Mouse (Mus musculus) liver, embryonic 11.5 days (tissue): Measurements from ENCODE around the gene Gpr83. TPM values are rescaled to one million over a fixed set of nuclear protein-coding genes. Genes with fewer than 3 reads are reported as not detected.

Experiments used
- ATAC-seq: fragments of 200-750 bp; cut with Nextera tagmentation; replicated peaks from 2 replicates; pipeline ENCODE4 v1.8.0; 2017; ENCODE audit warnings: moderate number of reproducible peaks, mild to moderate bottlenecking, moderate TSS enrichment, moderate library complexity; ENCODE audit not compliant: low FRiP score
- DNase-seq: peaks from one replicate; pipeline ENCODE4 v3.0.0-alpha.2; 2017; ENCODE audit warnings: low spot score
- H3K27ac ChIP-seq: fragments of 300-500 bp; sonication (generic); 2 replicates; pipeline ENCODE4 v1.5.1; 2014; ENCODE audit warnings: mild to moderate bottlenecking, low read depth, low read length, control low read depth
- H3K27me3 ChIP-seq: fragments of 300-500 bp; sonication (generic); replicated peaks from 2 replicates; pipeline ENCODE4 v1.6.1; 2014; ENCODE audit warnings: low read length, mixed read lengths; ENCODE audit not compliant: control insufficient read depth, insufficient read depth
- H3K36me3 ChIP-seq: fragments of 300-500 bp; sonication (generic); 2 replicates; pipeline ENCODE4 v1.6.1; 2014; ENCODE audit warnings: mild to moderate bottlenecking, low read length, moderate library complexity, mixed read lengths; ENCODE audit not compliant: control insufficient read depth, insufficient read depth
- H3K4me1 ChIP-seq: fragments of 300-500 bp; sonication (generic); replicated peaks from 2 replicates; pipeline ENCODE4 v1.6.1; 2014; ENCODE audit warnings: low read length, mixed read lengths; ENCODE audit not compliant: control insufficient read depth, insufficient read depth
- H3K4me2 ChIP-seq: fragments of 300-500 bp; sonication (generic); 2 replicates; pipeline ENCODE4 v1.6.1; 2014; ENCODE audit warnings: mild to moderate bottlenecking, control low read depth, moderate library complexity
- H3K4me3 ChIP-seq: fragments of 300-500 bp; sonication (generic); 2 replicates; pipeline ENCODE4 v1.5.1; 2014; ENCODE audit warnings: low read depth, low read length, control low read depth
- H3K9ac ChIP-seq: fragments of 300-500 bp; sonication (generic); 2 replicates; pipeline ENCODE4 v1.6.1; 2014; ENCODE audit warnings: low read depth, low read length, control low read depth
- H3K9me3 ChIP-seq: fragments of 300-500 bp; sonication (generic); 2 replicates; pipeline ENCODE4 v1.6.1; 2016; ENCODE audit warnings: low read length, inconsistent platforms, mixed read lengths; ENCODE audit not compliant: control insufficient read depth
- WGBS: fragments of 180-500 bp; shearing (Covaris S2); extraction: QIAGEN DNeasy Blood & Tissue Kit; methylation state at CpG from one replicate; pipeline ENCODE4 v1.1.7; 2014; 5-methylcytosine and 5-hydroxymethylcytosine counted together
- polyA plus RNA-seq: library from polyadenylated mRNA; unstranded; fragments of >200 nt; fragmentation: Nextera tagmentation; extraction: Ambion mirVana; gene quantifications from 2 replicates; pipeline ENCODE4 v1.2.1, GENCODE M21; 2014

Gpr83 gene
- polyA plus RNA-seq, 1 experiment from 2014 or later, result not detected

GRCm38 (mm10) chr9:14841878-14842761 is 17.9 kb upstream of the Gpr83 start:
- WGBS, result 86% methylated on average over 10 of the region's 10 CpGs
- H3K27ac ChIP-seq, result no peak overlapping the region
- no peak for DNase-seq

GRCm38 (mm10) chr9:14843311-14843857 is 16.6 kb upstream of the Gpr83 start:
- Histone ChIP-seq H3K9ac (no peak overlapping the region), H3K4me3 (no peak overlapping the region), H3K9me3 (no peaks in the 10 kb centered on the region), H3K36me3 (no peaks in the 10 kb centered on the region), H3K4me1 (no peaks in the 10 kb centered on the region), H3K27ac (no peak overlapping the region), H3K27me3 (no peaks in the 10 kb centered on the region), H3K4me2 (no peak overlapping the region)
- DNase-seq, result no peak
- 92% methylated on average over 6 of the region's 6 CpGs for WGBS
- no peak for ATAC-seq

More at GRCm38 (mm10) chr9:14841878-14842761, 17.9 kb upstream of the Gpr83 start:
- Histone ChIP-seq H3K4me3 (no peak overlapping the region), H3K9me3 (no peaks in the 10 kb centered on the region), H3K4me2 (no peak overlapping the region), H3K9ac (no peak overlapping the region), H3K4me1 (no peaks in the 10 kb centered on the region), H3K27me3 (no peaks in the 10 kb centered on the region), H3K36me3 (no peaks in the 10 kb centered on the region; the same call in 1 of the 2 replicates)
- ATAC-seq, result no peak

- no peak for DNase-seq
- H3K27ac ChIP-seq, result no peak overlapping the region
- no peaks in the 10 kb centered on the region for H3K9me3 ChIP-seq
- H3K4me1 ChIP-seq, result no peaks in the 10 kb centered on the region
- WGBS, result 92% methylated on average over 3 of the region's 3 CpGs
- no peaks in the 10 kb centered on the region for H3K36me3 ChIP-seq
- H3K4me3 ChIP-seq, result no peak overlapping the region
- ATAC-seq, result no peak
- no peaks in the 10 kb centered on the region for H3K27me3 ChIP-seq
- no peak overlapping the region for H3K4me2 ChIP-seq
- H3K9ac ChIP-seq, result no peak overlapping the region
These were observed 16.1 kb upstream of the Gpr83 start for GRCm38 (mm10) chr9:14843901-14844300.

- Histone ChIP-seq H3K9ac (no peak overlapping the region), H3K9me3 (no peaks in the 10 kb centered on the region), H3K36me3 (no peaks in the 10 kb centered on the region), H3K4me2 (no peak overlapping the region), H3K4me3 (no peak overlapping the region), H3K27me3 (no peaks in the 10 kb centered on the region), H3K4me1 (no peaks in the 10 kb centered on the region), H3K27ac (no peak overlapping the region)
- 38% methylated on average over 5 of the region's 5 CpGs for WGBS
- DNase-seq (no peak), ATAC-seq (no peak)
These were observed 13.6 kb upstream of the Gpr83 start for GRCm38 (mm10) chr9:14846428-14846827.

- ATAC-seq (no peak), DNase-seq (no peak)
- 68% methylated on average over 1 of the region's 1 CpGs for WGBS
These were observed 11.6 kb upstream of the Gpr83 start for GRCm38 (mm10) chr9:14848267-14848935.

GRCm38 (mm10) chr9:14854585-14854984 is 5.4 kb upstream of the Gpr83 start:
- 77% methylated on average over 4 of the region's 4 CpGs for WGBS
- Histone ChIP-seq H3K27ac (no peak overlapping the region), H3K27me3 (peaks cover 15% of the 10 kb centered on the region), H3K9me3 (no peaks in the 10 kb centered on the region), H3K4me3 (no peak overlapping the region), H3K4me2 (no peak overlapping the region), H3K4me1 (no peaks in the 10 kb centered on the region), H3K9ac (no peak overlapping the region), H3K36me3 (no peaks in the 10 kb centered on the region)
- ATAC-seq (no peak), DNase-seq (no peak)

More at GRCm38 (mm10) chr9:14848267-14848935, 11.6 kb upstream of the Gpr83 start:
- no peak overlapping the region for H3K9ac ChIP-seq
- H3K27me3 ChIP-seq, result no peaks in the 10 kb centered on the region
- H3K9me3 ChIP-seq, result no peaks in the 10 kb centered on the region
- no peak overlapping the region for H3K27ac ChIP-seq
- no peak overlapping the region for H3K4me3 ChIP-seq
- H3K4me1 ChIP-seq, result no peaks in the 10 kb centered on the region
- no peaks in the 10 kb centered on the region for H3K36me3 ChIP-seq
- H3K4me2 ChIP-seq, result no peak overlapping the region

- no peak overlapping the region for H3K4me3 ChIP-seq
- peaks cover 40% of the 10 kb centered on the region for H3K27me3 ChIP-seq
- WGBS, result 50% methylated on average over 4 of the region's 4 CpGs
- H3K4me2 ChIP-seq, result no peak overlapping the region
- no peaks in the 10 kb centered on the region for H3K36me3 ChIP-seq
- ATAC-seq (no peak), DNase-seq (no peak)
- no peak overlapping the region for H3K9ac ChIP-seq
- H3K4me1 ChIP-seq, result peaks cover 2% of the 10 kb centered on the region; the same call in 1 of the 2 replicates
- no peak overlapping the region for H3K27ac ChIP-seq
- H3K9me3 ChIP-seq, result no peaks in the 10 kb centered on the region
These were observed 2.9 kb upstream of the Gpr83 start for GRCm38 (mm10) chr9:14856922-14857654.

GRCm38 (mm10) chr9:14858170-14858706 is 1.8 kb upstream of the Gpr83 start:
- H3K4me3 ChIP-seq, result no peak overlapping the region
- no peak for DNase-seq
- H3K27me3 ChIP-seq, result peaks cover 48% of the 10 kb centered on the region
- WGBS, result 55% methylated on average over 7 of the region's 7 CpGs
- H3K36me3 ChIP-seq, result no peaks in the 10 kb centered on the region
- H3K4me2 ChIP-seq, result no peak overlapping the region
- no peaks in the 10 kb centered on the region for H3K9me3 ChIP-seq
- peaks cover 2% of the 10 kb centered on the region; the same call in 1 of the 2 replicates for H3K4me1 ChIP-seq
- no peak overlapping the region for H3K9ac ChIP-seq
- ATAC-seq, result no peak
- H3K27ac ChIP-seq, result no peak overlapping the region
